Mouse (Mus musculus) liver, embryonic 14.5 days (tissue): Measurements from ENCODE around the gene Sorcs1. TPM values are rescaled to one million over a fixed set of nuclear protein-coding genes. Genes with fewer than 3 reads are reported as not detected.

Experiments used
- ATAC-seq: fragments of 200-750 bp; cut with Nextera tagmentation; 2 replicates; pipeline ENCODE4 v1.8.0; 2017; ENCODE audit warnings: moderate number of reproducible peaks, mild to moderate bottlenecking, moderate library complexity; ENCODE audit not compliant: insufficient read depth
- DNase-seq, 3 experiments: peaks; one replicate each; pipeline ENCODE4 v3.0.0-alpha.2; 2012 to 2013; ENCODE audit warnings: low read depth in 3 of 3, low spot score in 3 of 3
- H3K27ac ChIP-seq: fragments of 300-500 bp; sonication (generic); 2 replicates; pipeline ENCODE4 v1.5.1; 2014; ENCODE audit warnings: moderate library complexity, mild to moderate bottlenecking, control low read depth, inconsistent platforms
- H3K27me3 ChIP-seq: fragments of 300-500 bp; sonication (generic); 2 replicates; pipeline ENCODE4 v1.6.1; 2014; ENCODE audit warnings: mild to moderate bottlenecking, low read length, moderate library complexity; ENCODE audit not compliant: control insufficient read depth, insufficient read depth
- H3K36me3 ChIP-seq: fragments of 300-500 bp; sonication (generic); replicated peaks from 2 replicates; pipeline ENCODE4 v1.6.1; 2014; ENCODE audit warnings: low read depth; ENCODE audit not compliant: control insufficient read depth, insufficient read depth
- H3K4me1 ChIP-seq, 2 experiments: fragments of 200-500 bp in 1 of 2; fragments of 300-500 bp in 1 of 2; sonication (generic) in 1 of 2; replicated peaks; 2 replicates each; pipeline ENCODE4 v1.6.1; 2012 to 2014; ENCODE audit warnings: antibody characterized with exemption in 1 of 2, inconsistent platforms in 1 of 2, low read length in 1 of 2; ENCODE audit not compliant: control insufficient read depth in 2 of 2, insufficient read depth in 2 of 2
- H3K4me2 ChIP-seq: fragments of 300-500 bp; sonication (generic); 2 replicates; pipeline ENCODE4 v1.6.1; 2014; ENCODE audit warnings: low read depth, mild to moderate bottlenecking, control low read depth, moderate library complexity
- H3K4me3 ChIP-seq, 2 experiments: fragments of 200-500 bp in 1 of 2; fragments of 300-500 bp in 1 of 2; sonication (generic) in 1 of 2; 2 replicates each; pipeline ENCODE4 v1.5.1; 2012 to 2014; ENCODE audit warnings: low read depth in 2 of 2, low read length in 2 of 2, mild to moderate bottlenecking in 2 of 2, control low read depth in 1 of 2, inconsistent platforms in 1 of 2, moderate library complexity in 1 of 2; ENCODE audit not compliant: insufficient read depth in 1 of 2
- H3K9ac ChIP-seq: fragments of 300-500 bp; sonication (generic); replicated peaks from 2 replicates; pipeline ENCODE4 v1.6.1; 2014; ENCODE audit warnings: mild to moderate bottlenecking, control low read depth, moderate library complexity
- H3K9me3 ChIP-seq: fragments of 300-500 bp; sonication (generic); 2 replicates; pipeline ENCODE4 v1.6.1; 2016; ENCODE audit warnings: low read length, mixed read lengths; ENCODE audit not compliant: control insufficient read depth
- CTCF ChIP-seq: IDR thresholded peaks from 2 replicates; pipeline ENCODE4 v1.5.1; 2016; ENCODE audit warnings: antibody characterized with exemption, low read depth, control low read depth
- EP300 ChIP-seq: IDR thresholded peaks from 2 replicates; pipeline ENCODE4 v1.6.1; 2016; ENCODE audit warnings: antibody characterized with exemption, low read depth
- WGBS: fragments of 180-500 bp; shearing (Covaris S2); extraction: QIAGEN DNeasy Blood & Tissue Kit; methylation state at CpG from one replicate; pipeline ENCODE4 v1.1.7; 2014; ENCODE audit not compliant: insufficient replicate concordance; 5-methylcytosine and 5-hydroxymethylcytosine counted together
- polyA plus RNA-seq, 2 experiments: library from polyadenylated mRNA; depleted of rRNA in 1 of 2; stranded (reverse) in 1 of 2; unstranded in 1 of 2; fragments of >200 nt; fragmentation: Nextera tagmentation in 1 of 2; extraction: Ambion mirVana in 1 of 2; gene quantifications; 2 replicates each; pipeline versions ENCODE4 v1.2.1 to v1.2.3; 2012 to 2014

Gene Sorcs1
- polyA plus RNA-seq, 2 experiments: 0.13 to 0.28 TPM

DNA sequence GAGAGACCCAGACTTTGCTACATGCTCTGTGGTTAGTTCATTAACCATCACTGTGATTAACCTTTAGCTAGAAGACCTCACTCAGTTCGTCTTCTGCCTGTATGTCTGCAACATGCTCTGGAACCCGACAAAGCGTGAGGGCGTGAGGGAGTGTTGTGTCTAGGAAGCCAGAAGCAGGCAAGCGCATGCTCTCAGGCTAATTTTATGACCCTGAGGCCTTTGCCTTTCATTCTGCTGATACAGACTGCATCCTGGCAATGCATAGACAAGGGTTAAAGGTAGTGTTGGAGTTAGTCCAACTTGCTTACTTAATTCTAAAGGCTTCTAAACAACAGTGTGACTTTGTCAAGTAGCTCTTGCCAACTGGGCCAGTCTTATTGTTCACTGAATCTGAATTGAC lies 458.0 kb downstream of the Sorcs1 start:
- Histone ChIP-seq H3K36me3 (no peaks in the 10 kb centered on the region), H3K4me1 (no peaks in the 10 kb centered on the region), H3K27ac (no peak overlapping the region), H3K4me3 (no peak overlapping the region), H3K9ac (no peak overlapping the region), H3K4me2 (no peak overlapping the region), H3K9me3 (no peaks in the 10 kb centered on the region), H3K27me3 (no peaks in the 10 kb centered on the region)
- WGBS: 62% methylated on average over 5 of the region's 5 CpGs
- ATAC-seq (no peak), DNase-seq (no peak)
- no peak for TF ChIP-seq EP300
- TF ChIP-seq CTCF: no peak

DNA sequence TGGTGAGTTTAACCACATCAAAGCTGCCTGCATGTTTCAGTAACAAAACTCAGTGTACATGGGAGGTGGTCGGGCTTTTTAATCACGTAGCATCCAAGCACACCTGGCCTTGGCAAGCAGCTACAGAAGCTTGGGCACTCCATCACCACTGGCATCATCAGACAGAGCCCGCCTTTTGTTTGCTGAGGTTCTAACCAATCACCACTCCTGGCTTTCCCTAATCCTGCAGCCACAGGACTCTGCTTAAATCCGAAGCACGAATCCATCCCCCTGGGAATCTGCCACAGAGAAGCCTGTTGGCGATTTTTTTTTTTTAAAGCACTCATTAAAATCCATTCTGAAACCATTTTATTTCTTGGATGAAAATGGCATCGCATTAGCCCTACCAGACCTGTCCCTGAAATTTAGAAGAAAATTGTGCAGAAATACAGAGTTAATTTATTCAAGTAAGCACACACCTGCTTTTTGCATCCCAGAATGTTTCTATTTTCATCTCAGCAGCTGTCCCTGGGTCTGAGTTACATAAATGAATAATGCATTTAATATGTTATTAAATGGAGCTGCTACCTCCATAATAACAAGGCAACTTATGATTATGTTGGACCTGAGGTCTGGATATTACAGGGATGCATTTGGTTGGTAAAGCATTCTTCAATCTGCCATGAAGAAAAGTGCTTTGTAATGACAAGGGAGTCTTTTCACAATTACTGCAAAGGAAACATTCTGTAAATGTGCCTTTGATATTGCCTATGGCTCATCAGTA lies 463.8 kb downstream of the Sorcs1 start:
- Histone ChIP-seq H3K4me1 (no peaks in the 10 kb centered on the region), H3K27ac (no peak overlapping the region), H3K9me3 (no peaks in the 10 kb centered on the region), H3K4me3 (no peak overlapping the region), H3K27me3 (no peaks in the 10 kb centered on the region), H3K9ac (no peak overlapping the region), H3K4me2 (no peak overlapping the region), H3K36me3 (no peaks in the 10 kb centered on the region)
- ATAC-seq (no peak), DNase-seq (no peak)
- no peak for TF ChIP-seq CTCF
- no peak for TF ChIP-seq EP300
- 28% methylated on average over 7 of the region's 7 CpGs for WGBS

DNA sequence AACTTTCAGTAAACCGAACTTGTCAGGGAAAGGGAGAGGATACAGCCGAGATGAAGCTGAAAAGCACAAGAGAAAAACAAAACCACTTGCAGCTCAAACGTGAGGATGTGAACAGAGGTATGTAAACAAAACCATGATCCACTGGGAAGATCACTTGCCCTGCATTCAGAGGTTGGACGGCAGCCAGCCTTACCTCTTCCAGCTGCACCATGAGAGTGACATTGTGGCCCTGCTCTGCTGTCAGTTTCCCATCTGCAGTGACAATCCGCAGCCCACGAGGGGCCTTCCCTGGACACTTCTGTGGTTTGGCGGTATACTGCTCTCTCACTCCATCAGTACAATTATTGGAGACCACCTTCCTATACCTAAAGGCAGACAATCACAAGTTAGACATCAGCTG lies 468.0 kb downstream of the Sorcs1 start:
- no peaks in the 10 kb centered on the region for H3K27me3 ChIP-seq
- no peak overlapping the region for H3K9ac ChIP-seq
- TF ChIP-seq EP300 (no peak), CTCF (no peak)
- H3K4me2 ChIP-seq: no peak overlapping the region
- no peak overlapping the region for H3K4me3 ChIP-seq
- 52% methylated on average over 7 of the region's 7 CpGs for WGBS
- no peaks in the 10 kb centered on the region for H3K9me3 ChIP-seq
- ATAC-seq: no peak
- no peak for DNase-seq
- H3K36me3 ChIP-seq: no peaks in the 10 kb centered on the region
- H3K27ac ChIP-seq: no peak overlapping the region
- H3K4me1 ChIP-seq: no peaks in the 10 kb centered on the region

- no peaks in the 10 kb centered on the region for H3K9me3 ChIP-seq
- H3K9ac ChIP-seq: no peak overlapping the region
Measured at GRCm38 (mm10) chr19:50204341-50204740, 474.1 kb downstream of the Sorcs1 start.

GRCm38 (mm10) chr19:50196592-50196991 lies 481.9 kb downstream of the Sorcs1 start:
- no peak overlapping the region for H3K4me3 ChIP-seq
- no peak overlapping the region for H3K9ac ChIP-seq
- H3K4me2 ChIP-seq: no peak overlapping the region
- H3K27me3 ChIP-seq: no peaks in the 10 kb centered on the region
- no peaks in the 10 kb centered on the region for H3K36me3 ChIP-seq
- no peaks in the 10 kb centered on the region for H3K9me3 ChIP-seq
- WGBS: 36% methylated on average over 1 of the region's 1 CpGs
- H3K27ac ChIP-seq: no peak overlapping the region
- TF ChIP-seq EP300 (no peak), CTCF (no peak)
- no peak for DNase-seq
- H3K4me1 ChIP-seq: no peaks in the 10 kb centered on the region
- no peak for ATAC-seq

More at GRCm38 (mm10) chr19:50204341-50204740, 474.1 kb downstream of the Sorcs1 start:
- WGBS: 73% methylated on average over 6 of the region's 6 CpGs
- Histone ChIP-seq H3K4me1 (no peaks in the 10 kb centered on the region), H3K27me3 (no peaks in the 10 kb centered on the region), H3K36me3 (no peaks in the 10 kb centered on the region), H3K4me3 (no peak overlapping the region), H3K4me2 (no peak overlapping the region), H3K27ac (no peak overlapping the region)
- TF ChIP-seq EP300: no peak
- no peak for TF ChIP-seq CTCF
- DNase-seq (no peak), ATAC-seq (no peak)
